Mouse (Mus musculus) stomach, postnatal 0 days (tissue): ENCODE measurements at regions not wholly inside any gene's neighbourhood (a gene's known extent, or its start where the extent isn't known, plus 50 kb on each side); places are given as distances from the start of the nearest gene placed in this dataset.

ENCODE experiments used
- ATAC-seq: fragments of 200-750 bp; cut with Nextera tagmentation; 2 replicates; pipeline ENCODE4 v1.8.0; 2017; ENCODE audit not compliant: low FRiP score, low TSS enrichment
- DNase-seq: peaks from one replicate; pipeline ENCODE4 v3.0.0-alpha.2; 2016; ENCODE audit warnings: low spot score
- H3K27ac ChIP-seq: fragments of 300-500 bp; sonication (generic); replicated peaks from 2 replicates; pipeline ENCODE4 v1.5.1; 2014; ENCODE audit warnings: mild to moderate bottlenecking, control low read depth
- H3K27me3 ChIP-seq: fragments of 300-500 bp; sonication (generic); 2 replicates; pipeline ENCODE4 v1.6.1; 2014; ENCODE audit warnings: low read length; ENCODE audit not compliant: control insufficient read depth, insufficient read depth
- H3K36me3 ChIP-seq: fragments of 300-500 bp; sonication (generic); 2 replicates; pipeline ENCODE4 v1.6.1; 2014; ENCODE audit warnings: low read length, mixed read lengths; ENCODE audit not compliant: control insufficient read depth, insufficient read depth
- H3K4me1 ChIP-seq: fragments of 300-500 bp; sonication (generic); replicated peaks from 2 replicates; pipeline ENCODE4 v1.6.1; 2014; ENCODE audit warnings: antibody characterized with exemption; ENCODE audit not compliant: control insufficient read depth, insufficient read depth
- H3K4me2 ChIP-seq: fragments of 300-500 bp; sonication (generic); replicated peaks from 2 replicates; pipeline ENCODE4 v1.6.1; 2014; ENCODE audit warnings: low read depth, mild to moderate bottlenecking, control low read depth, moderate library complexity
- H3K4me3 ChIP-seq: fragments of 300-500 bp; sonication (generic); 2 replicates; pipeline ENCODE4 v1.5.1; 2014; ENCODE audit warnings: low read depth, low read length, control low read depth
- H3K9ac ChIP-seq: fragments of 300-500 bp; sonication (generic); 2 replicates; pipeline ENCODE4 v1.6.1; 2014; ENCODE audit warnings: mild to moderate bottlenecking, low read length, control low read depth, mixed read lengths
- H3K9me3 ChIP-seq: fragments of 300-500 bp; sonication (generic); 2 replicates; pipeline ENCODE4 v1.6.1; 2016; ENCODE audit warnings: low read length; ENCODE audit not compliant: control insufficient read depth
- CTCF ChIP-seq: IDR thresholded peaks from 2 replicates; pipeline ENCODE4 v1.5.1; 2016; ENCODE audit warnings: antibody characterized with exemption, low read depth, mild to moderate bottlenecking, moderate library complexity
- EP300 ChIP-seq: optimal IDR thresholded peaks from 2 replicates; pipeline ENCODE3; 2016; ENCODE audit warnings: antibody characterized with exemption
- WGBS: fragments of 180-500 bp; shearing (Covaris S2); extraction: QIAGEN DNeasy Blood & Tissue Kit; methylation state at CpG from one replicate; pipeline ENCODE4 v1.1.7; 2014; 5-methylcytosine and 5-hydroxymethylcytosine counted together

DNA sequence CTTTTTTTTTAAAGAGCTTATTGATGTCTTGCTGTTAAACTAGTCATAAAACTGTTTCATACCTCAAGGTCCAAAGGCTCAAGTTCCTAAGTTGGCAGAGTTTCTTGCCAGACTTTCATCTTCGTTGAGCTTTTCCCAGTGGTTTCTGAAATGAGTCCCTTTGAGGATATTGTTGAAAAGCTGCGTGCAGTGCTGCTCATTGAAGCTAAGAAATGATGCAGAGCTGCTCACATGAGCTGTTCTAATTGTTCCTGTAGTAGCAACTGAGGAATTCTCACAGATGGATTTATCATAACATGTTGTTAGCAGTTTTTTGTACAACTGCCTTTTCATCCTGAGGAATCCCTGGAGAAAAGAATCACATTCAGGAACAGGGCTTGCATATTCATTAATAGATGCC is 249.3 kb downstream of the Col11a1 start:
- TF ChIP-seq CTCF = no peak
- TF ChIP-seq EP300 = no peak
- DNase-seq = no peak
- H3K27ac ChIP-seq = no peak overlapping the region
- H3K36me3 ChIP-seq = no peaks in the 10 kb centered on the region
- WGBS = 63% methylated on average over 2 of the region's 2 CpGs
- H3K27me3 ChIP-seq = no peaks in the 10 kb centered on the region
- H3K4me2 ChIP-seq = no peak overlapping the region
- H3K9ac ChIP-seq = no peak overlapping the region
- no peaks in the 10 kb centered on the region for H3K4me1 ChIP-seq
- ATAC-seq = no peak
- H3K9me3 ChIP-seq = no peaks in the 10 kb centered on the region
- no peak overlapping the region for H3K4me3 ChIP-seq

DNA sequence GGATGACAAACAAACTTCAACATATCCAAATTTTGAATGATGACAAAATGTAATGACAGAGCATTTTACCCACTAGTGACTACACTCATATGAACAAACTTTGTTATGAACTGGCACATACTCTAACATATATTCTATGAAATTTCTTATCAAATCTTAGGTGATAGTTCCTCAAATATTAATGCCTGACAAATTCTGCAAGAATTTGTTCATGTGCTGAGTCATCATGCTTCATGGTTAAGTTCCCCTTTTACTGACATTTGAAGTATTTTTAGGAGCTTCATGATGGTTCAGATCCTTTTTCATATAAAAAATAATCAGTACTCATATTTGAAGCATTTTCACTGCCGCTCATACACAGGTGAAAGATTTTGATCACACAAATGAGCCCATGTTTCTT is 289.1 kb downstream of the Col11a1 start:
- Histone ChIP-seq H3K9ac (no peak overlapping the region), H3K4me3 (no peak overlapping the region), H3K27me3 (no peaks in the 10 kb centered on the region), H3K9me3 (no peaks in the 10 kb centered on the region), H3K4me2 (no peak overlapping the region), H3K27ac (no peak overlapping the region), H3K36me3 (no peaks in the 10 kb centered on the region), H3K4me1 (no peaks in the 10 kb centered on the region)
- DNase-seq = no peak
- ATAC-seq = no peak
- 95% methylated on average over 1 of the region's 1 CpGs for WGBS
- no peak for TF ChIP-seq CTCF
- no peak for TF ChIP-seq EP300

GRCm38 (mm10) chr3:114334334-114334733 is 304.0 kb downstream of the Col11a1 start:
- H3K9ac ChIP-seq = no peak overlapping the region
- no peak overlapping the region for H3K4me2 ChIP-seq
- DNase-seq (no peak), ATAC-seq (no peak)
- H3K27me3 ChIP-seq = no peaks in the 10 kb centered on the region
- TF ChIP-seq CTCF = peak; percentile 23; the same call in 1 of the 2 replicates
- no peak for TF ChIP-seq EP300
- no peaks in the 10 kb centered on the region for H3K36me3 ChIP-seq
- no peaks in the 10 kb centered on the region for H3K9me3 ChIP-seq
- H3K4me1 ChIP-seq = no peaks in the 10 kb centered on the region
- H3K27ac ChIP-seq = no peak overlapping the region
- no peak overlapping the region for H3K4me3 ChIP-seq

DNA sequence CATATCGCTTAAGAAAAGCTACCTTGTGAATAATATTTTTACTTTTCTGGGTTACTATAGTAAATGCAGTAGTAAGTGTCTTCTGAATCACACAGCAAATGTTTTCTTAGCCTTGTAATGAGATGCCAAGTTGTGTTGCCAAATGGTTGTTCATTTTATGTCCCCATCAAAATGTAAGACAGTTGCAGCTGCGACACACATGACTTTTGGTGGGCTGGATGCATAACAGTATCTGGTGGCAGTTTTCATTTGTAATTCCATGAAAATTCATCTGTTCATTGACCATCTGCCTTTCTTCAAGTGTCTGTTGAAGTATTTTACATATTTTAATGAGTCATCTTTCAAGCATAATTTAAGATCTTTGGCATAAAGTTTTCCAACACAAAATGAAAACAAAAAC is 313.4 kb downstream of the Col11a1 start:
- Histone ChIP-seq H3K9me3 (no peaks in the 10 kb centered on the region), H3K27ac (no peak overlapping the region), H3K4me2 (no peak overlapping the region), H3K9ac (no peak overlapping the region), H3K4me1 (no peaks in the 10 kb centered on the region), H3K36me3 (no peaks in the 10 kb centered on the region), H3K4me3 (no peak overlapping the region), H3K27me3 (no peaks in the 10 kb centered on the region)
- no peak for TF ChIP-seq CTCF
- no peak for TF ChIP-seq EP300
- WGBS = 83% methylated on average over 2 of the region's 2 CpGs
- DNase-seq (no peak), ATAC-seq (no peak)

DNA sequence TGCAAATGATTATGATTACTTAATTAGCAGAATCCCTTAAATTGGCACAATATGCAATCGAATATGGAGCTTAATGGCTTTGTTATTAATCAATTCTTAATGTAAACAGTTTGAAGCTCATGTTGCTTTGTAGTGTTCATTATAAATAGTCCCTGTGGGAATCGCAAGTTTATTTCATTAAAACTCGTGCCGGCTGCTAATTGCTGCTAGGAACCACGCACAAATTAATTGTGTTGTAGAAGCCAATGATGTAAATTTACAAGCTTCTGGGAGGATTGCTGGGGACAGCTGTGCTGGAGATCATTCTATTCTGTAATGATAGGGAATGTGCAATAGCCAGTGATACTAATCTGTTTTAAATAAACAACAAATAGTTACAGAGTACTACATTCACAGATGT is 349.7 kb downstream of the Col11a1 start:
- Histone ChIP-seq H3K4me1 (no peaks in the 10 kb centered on the region), H3K9me3 (no peaks in the 10 kb centered on the region), H3K36me3 (no peaks in the 10 kb centered on the region), H3K4me2 (no peak overlapping the region), H3K9ac (no peak overlapping the region), H3K4me3 (no peak overlapping the region), H3K27me3 (no peaks in the 10 kb centered on the region), H3K27ac (no peak overlapping the region)
- DNase-seq (no peak), ATAC-seq (no peak)
- TF ChIP-seq CTCF (no peak), EP300 (no peak)
- 55% methylated on average over 5 of the region's 5 CpGs for WGBS

DNA sequence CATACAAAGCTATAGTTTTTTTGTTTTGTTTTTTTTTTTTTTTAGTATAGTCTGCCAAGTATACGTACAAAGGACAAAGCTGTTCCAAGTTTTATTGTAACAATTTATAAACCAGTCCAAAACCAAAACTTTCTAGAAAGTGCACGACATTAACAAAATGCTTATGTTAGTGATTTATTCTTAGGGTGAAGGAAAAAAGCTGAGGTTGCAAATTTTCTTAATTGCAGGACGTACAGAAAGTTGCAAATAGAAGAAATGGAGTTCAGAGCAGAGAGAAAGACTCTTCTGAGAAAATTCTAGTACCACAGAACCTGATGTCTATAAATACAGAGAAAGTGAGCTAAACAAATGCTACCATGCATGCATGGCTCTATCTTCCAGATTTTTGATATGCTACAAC is 373.1 kb downstream of the Col11a1 start:
- Histone ChIP-seq H3K4me2 (no peak overlapping the region), H3K4me3 (no peak overlapping the region), H3K9ac (no peak overlapping the region), H3K27ac (no peak overlapping the region), H3K36me3 (no peaks in the 10 kb centered on the region), H3K27me3 (no peaks in the 10 kb centered on the region), H3K4me1 (no peaks in the 10 kb centered on the region), H3K9me3 (no peaks in the 10 kb centered on the region)
- DNase-seq = no peak
- 58% methylated on average over 3 of the region's 3 CpGs for WGBS
- ATAC-seq = no peak
- TF ChIP-seq CTCF = no peak
- no peak for TF ChIP-seq EP300
